Mouse (Mus musculus) lung, postnatal 0 days (tissue): Measurements from ENCODE around the gene Cfap43.

ENCODE experiments used
- CTCF ChIP-seq: IDR thresholded peaks from 2 replicates; pipeline ENCODE4 v1.5.1; 2016; ENCODE audit warnings: antibody characterized with exemption, mild to moderate bottlenecking
- EP300 ChIP-seq: IDR thresholded peaks from 2 replicates; pipeline ENCODE4 v1.6.1; 2016; ENCODE audit warnings: antibody characterized with exemption, mild to moderate bottlenecking, control low read depth

- TF ChIP-seq CTCF (no peak), EP300 (no peak)
Observed at GRCm38 (mm10) chr19:47705080-47705771, 213.9 kb downstream of the Cfap43 start.
